Mouse (Mus musculus) midbrain, embryonic 13.5 days (tissue): Measurements from ENCODE around the gene Actr2. TPM values are rescaled to one million over a fixed set of nuclear protein-coding genes. Genes with fewer than 3 reads are reported as not detected.

Experiments
- ATAC-seq: fragments of 200-750 bp; cut with Nextera tagmentation; 2 replicates; pipeline ENCODE4 v1.8.0; 2017; ENCODE audit warnings: mild to moderate bottlenecking, moderate TSS enrichment, moderate library complexity
- H3K27ac ChIP-seq: fragments of 300-500 bp; sonication (generic); 2 replicates; pipeline ENCODE4 v1.5.1; 2015; ENCODE audit warnings: inconsistent platforms, mild to moderate bottlenecking, moderate library complexity
- H3K27me3 ChIP-seq: fragments of 300-500 bp; sonication (generic); 2 replicates; pipeline ENCODE4 v1.6.1; 2015; ENCODE audit warnings: mild to moderate bottlenecking, inconsistent platforms
- H3K36me3 ChIP-seq: fragments of 300-500 bp; sonication (generic); 2 replicates; pipeline ENCODE4 v1.6.1; 2015; ENCODE audit warnings: mild to moderate bottlenecking, inconsistent platforms
- H3K4me1 ChIP-seq: fragments of 300-500 bp; sonication (generic); replicated peaks from 2 replicates; pipeline ENCODE4 v1.6.1; 2015; ENCODE audit warnings: inconsistent platforms
- H3K4me2 ChIP-seq: fragments of 300-500 bp; sonication (generic); replicated peaks from 2 replicates; pipeline ENCODE4 v1.6.1; 2015; ENCODE audit warnings: moderate library complexity, mild to moderate bottlenecking, inconsistent platforms
- H3K4me3 ChIP-seq: fragments of 300-500 bp; sonication (generic); replicated peaks from 2 replicates; pipeline ENCODE4 v1.5.1; 2015; ENCODE audit warnings: mild to moderate bottlenecking, inconsistent platforms
- H3K9ac ChIP-seq: fragments of 300-500 bp; sonication (generic); replicated peaks from 2 replicates; pipeline ENCODE4 v1.6.1; 2015; ENCODE audit warnings: mild to moderate bottlenecking, inconsistent platforms
- H3K9me3 ChIP-seq: fragments of 300-500 bp; sonication (generic); 2 replicates; pipeline ENCODE4 v1.6.1; 2016; ENCODE audit warnings: mild to moderate bottlenecking, inconsistent platforms
- WGBS: fragments of 180-500 bp; shearing (Covaris S2); methylation state at CpG from one replicate; pipeline ENCODE4 v1.1.7; 2015; 5-methylcytosine and 5-hydroxymethylcytosine counted together
- polyA plus RNA-seq: library from polyadenylated mRNA; unstranded; fragments of >200 nt; fragmentation: Nextera tagmentation; extraction: Ambion mirVana; gene quantifications from 2 replicates; pipeline ENCODE4 v1.2.1, GENCODE M21; 2015

The Actr2 gene
- polyA plus RNA-seq, 1 experiment from 2014 or later: 167 TPM

DNA sequence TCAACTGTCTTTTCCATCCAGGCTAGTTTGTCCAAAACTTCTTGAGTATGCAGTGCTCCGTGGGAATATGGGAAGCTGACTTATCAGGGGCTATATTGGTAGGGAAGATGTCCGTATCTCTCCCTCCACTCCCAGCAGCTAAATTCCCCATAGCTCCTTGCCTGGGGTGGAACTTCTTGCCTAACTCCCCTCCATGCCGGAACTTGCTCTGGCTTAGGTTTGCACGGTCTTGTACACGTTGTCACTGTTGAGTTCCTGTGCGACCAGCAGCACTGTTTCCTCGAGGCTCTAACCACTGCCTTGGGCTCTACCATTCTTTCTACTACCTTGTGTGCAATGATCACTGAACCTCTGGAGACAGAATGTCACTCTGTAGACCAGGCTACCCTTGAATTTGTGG is 4.6 kb downstream of the Actr2 start:
- no peak for ATAC-seq
- 97% methylated on average over 7 of the region's 7 CpGs for WGBS
- no peak overlapping the region for H3K4me3 ChIP-seq
- no peak overlapping the region for H3K27ac ChIP-seq
- no peak overlapping the region for H3K4me2 ChIP-seq
- H3K4me1 ChIP-seq: peaks cover 15% of the 10 kb centered on the region
- no peak overlapping the region for H3K9ac ChIP-seq
- H3K36me3 ChIP-seq: peaks cover 9% of the 10 kb centered on the region; the same call in 1 of the 2 replicates
- H3K9me3 ChIP-seq: no peaks in the 10 kb centered on the region
- H3K27me3 ChIP-seq: no peaks in the 10 kb centered on the region

- H3K9ac ChIP-seq: no peak overlapping the region
- H3K27ac ChIP-seq: no peak overlapping the region
Observed at GRCm38 (mm10) chr11:20107683-20108082, 5.0 kb downstream of the Actr2 start.

DNA sequence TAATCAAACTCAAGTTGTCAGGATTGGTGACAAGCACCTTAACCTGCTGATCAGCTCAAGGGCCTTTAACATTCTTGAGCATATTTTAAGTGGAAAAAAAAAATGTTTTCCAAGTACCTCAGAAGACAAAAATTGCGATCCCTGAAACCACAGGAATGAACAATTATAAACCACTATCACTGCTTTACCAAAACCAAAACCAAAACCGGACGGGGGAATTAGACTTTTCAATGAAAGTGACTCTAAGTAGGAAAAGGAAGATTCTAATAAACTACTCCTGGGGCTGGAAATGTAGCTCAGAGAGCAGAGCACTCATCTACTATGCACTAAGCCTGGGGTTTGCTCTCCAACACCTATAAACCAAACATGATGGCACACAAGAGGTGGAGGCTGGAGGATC is 5.8 kb downstream of the Actr2 start:
- ATAC-seq: no peak
- Histone ChIP-seq H3K4me1 (peaks cover 15% of the 10 kb centered on the region), H3K9me3 (no peaks in the 10 kb centered on the region), H3K4me2 (no peak overlapping the region), H3K27ac (no peak overlapping the region), H3K27me3 (no peaks in the 10 kb centered on the region), H3K9ac (no peak overlapping the region), H3K36me3 (peaks cover 9% of the 10 kb centered on the region; the same call in 1 of the 2 replicates), H3K4me3 (no peak overlapping the region)
- 95% methylated on average over 3 of the region's 3 CpGs for WGBS

More at GRCm38 (mm10) chr11:20107683-20108082, 5.0 kb downstream of the Actr2 start:
- H3K36me3 ChIP-seq: peaks cover 9% of the 10 kb centered on the region; the same call in 1 of the 2 replicates
- WGBS: 93% methylated on average over 4 of the region's 4 CpGs
- no peak overlapping the region for H3K4me2 ChIP-seq
- no peak overlapping the region for H3K4me3 ChIP-seq
- H3K4me1 ChIP-seq: peaks cover 15% of the 10 kb centered on the region
- H3K9me3 ChIP-seq: no peaks in the 10 kb centered on the region
- ATAC-seq: no peak
- H3K27me3 ChIP-seq: no peaks in the 10 kb centered on the region

- H3K4me2 ChIP-seq: no peak overlapping the region
- H3K9ac ChIP-seq: no peak overlapping the region
- peaks cover 12% of the 10 kb centered on the region; the same call in 1 of the 2 replicates for H3K36me3 ChIP-seq
- no peaks in the 10 kb centered on the region for H3K4me1 ChIP-seq
- whole genome bisulfite sequencing: 94% methylated on average over 2 of the region's 2 CpGs
- H3K27me3 ChIP-seq: no peaks in the 10 kb centered on the region
- H3K27ac ChIP-seq: no peak overlapping the region
- no peaks in the 10 kb centered on the region for H3K9me3 ChIP-seq
- H3K4me3 ChIP-seq: no peak overlapping the region
- no peak for ATAC-seq
Observed at GRCm38 (mm10) chr11:20103949-20104348, 8.8 kb downstream of the Actr2 start.

DNA sequence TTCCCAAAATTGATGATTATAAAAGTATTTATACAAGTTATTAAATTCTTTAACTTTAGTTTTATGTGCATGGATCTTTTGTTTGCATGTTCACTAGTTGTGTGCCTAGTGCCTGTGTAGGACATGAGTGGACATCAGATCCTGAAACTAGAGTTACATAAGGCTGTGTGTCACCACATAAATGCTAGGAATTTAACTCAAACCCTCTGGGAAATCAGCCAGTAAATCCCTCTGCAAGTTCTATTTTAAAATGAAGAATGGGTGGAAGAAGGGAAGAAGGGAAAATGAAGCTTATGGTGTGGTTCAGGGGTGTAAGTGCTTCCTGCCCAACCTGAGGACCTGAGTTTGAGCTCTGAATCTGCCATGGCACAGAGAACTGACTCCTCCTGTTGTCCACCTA is 26.4 kb downstream of the Actr2 start:
- no peak overlapping the region for H3K9ac ChIP-seq
- no peaks in the 10 kb centered on the region for H3K4me1 ChIP-seq
- no peak for ATAC-seq
- H3K36me3 ChIP-seq: peaks cover 61% of the 10 kb centered on the region
- no peak overlapping the region for H3K4me3 ChIP-seq
- H3K4me2 ChIP-seq: no peak overlapping the region
- no peaks in the 10 kb centered on the region for H3K27me3 ChIP-seq
- H3K27ac ChIP-seq: no peak overlapping the region
- no peaks in the 10 kb centered on the region for H3K9me3 ChIP-seq

GRCm38 (mm10) chr11:20085635-20086034 is 27.1 kb downstream of the Actr2 start:
- no peak overlapping the region for H3K9ac ChIP-seq
- no peak for ATAC-seq
- WGBS: 96% methylated on average over 2 of the region's 2 CpGs
- no peak overlapping the region for H3K27ac ChIP-seq
- no peak overlapping the region for H3K4me2 ChIP-seq
- H3K4me1 ChIP-seq: no peaks in the 10 kb centered on the region
- H3K27me3 ChIP-seq: no peaks in the 10 kb centered on the region
- no peaks in the 10 kb centered on the region for H3K9me3 ChIP-seq
- H3K4me3 ChIP-seq: no peak overlapping the region
- H3K36me3 ChIP-seq: peaks cover 62% of the 10 kb centered on the region

DNA sequence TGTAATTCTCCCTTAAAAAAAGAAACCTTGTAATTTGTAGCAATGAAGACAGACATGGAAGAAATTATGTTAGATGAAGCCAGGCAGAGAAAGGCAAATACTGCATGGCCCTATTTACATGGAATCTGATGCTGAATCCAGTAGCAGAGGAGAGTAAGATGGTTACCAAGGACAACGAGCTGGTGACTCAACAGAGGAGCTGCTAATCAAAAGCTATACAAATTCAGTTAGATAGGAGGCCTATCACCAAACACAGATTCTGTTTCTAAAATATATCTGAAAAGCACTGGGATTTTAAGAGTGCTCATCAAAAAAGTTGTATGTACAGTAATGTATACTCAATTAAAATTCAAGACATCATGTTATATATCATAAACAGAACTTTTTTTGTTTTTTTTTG is 37.3 kb downstream of the Actr2 start:
- Histone ChIP-seq H3K27ac (no peak overlapping the region), H3K4me2 (no peak overlapping the region), H3K36me3 (peaks cover 69% of the 10 kb centered on the region), H3K27me3 (no peaks in the 10 kb centered on the region), H3K9me3 (no peaks in the 10 kb centered on the region), H3K4me3 (no peak overlapping the region), H3K9ac (no peak overlapping the region), H3K4me1 (no peaks in the 10 kb centered on the region)
- ATAC-seq: no peak
- 85% methylated on average over 1 of the region's 1 CpGs for WGBS

DNA sequence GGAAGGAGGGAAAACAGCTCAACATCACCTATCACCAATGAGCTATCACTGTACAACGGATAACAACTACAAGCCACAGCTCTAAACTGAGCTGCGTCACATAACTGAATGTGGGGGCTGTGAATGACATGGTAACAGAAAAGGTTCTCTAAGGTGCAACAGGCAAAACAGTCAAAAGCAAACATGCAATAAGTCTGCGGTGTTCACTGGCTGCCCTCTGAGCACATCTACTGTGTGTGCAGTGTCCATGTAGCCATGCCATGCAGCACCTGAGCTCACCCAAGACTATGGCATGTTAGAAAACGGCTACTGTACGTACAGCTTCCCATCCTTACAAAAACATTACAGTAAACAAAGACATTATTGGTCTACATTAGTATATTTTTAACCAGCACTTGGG is 39.9 kb downstream of the Actr2 start:
- Histone ChIP-seq H3K4me1 (no peaks in the 10 kb centered on the region), H3K4me3 (no peak overlapping the region), H3K9ac (no peak overlapping the region), H3K4me2 (no peak overlapping the region), H3K9me3 (no peaks in the 10 kb centered on the region), H3K27ac (no peak overlapping the region), H3K27me3 (no peaks in the 10 kb centered on the region), H3K36me3 (peaks cover 65% of the 10 kb centered on the region)
- no peak for ATAC-seq
- 97% methylated on average over 5 of the region's 5 CpGs for WGBS

DNA sequence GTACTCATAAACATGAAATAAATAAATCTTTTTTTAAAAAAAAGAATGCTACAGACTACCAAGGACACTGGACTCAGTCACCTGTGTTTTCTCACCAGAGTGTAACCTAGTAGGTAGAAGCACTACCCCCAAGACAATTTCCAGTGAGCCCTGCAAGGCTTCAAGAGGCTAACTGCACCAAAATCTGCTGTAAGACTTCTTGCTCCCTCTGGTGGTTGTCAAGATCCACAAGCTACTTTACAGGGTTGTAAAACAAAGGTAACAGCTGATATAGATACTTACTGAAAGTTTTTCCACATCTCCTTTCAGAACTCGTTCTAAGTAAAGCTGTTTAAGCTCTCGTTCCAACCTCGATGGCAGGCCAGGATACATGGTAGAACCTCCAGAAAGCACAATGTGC is 40.5 kb downstream of the Actr2 start:
- Histone ChIP-seq H3K4me2 (no peak overlapping the region), H3K27me3 (no peaks in the 10 kb centered on the region), H3K27ac (no peak overlapping the region), H3K9me3 (no peaks in the 10 kb centered on the region), H3K9ac (no peak overlapping the region), H3K4me3 (no peak overlapping the region), H3K4me1 (no peaks in the 10 kb centered on the region), H3K36me3 (peaks cover 61% of the 10 kb centered on the region)
- 89% methylated on average over 3 of the region's 3 CpGs for WGBS
- ATAC-seq: no peak

DNA sequence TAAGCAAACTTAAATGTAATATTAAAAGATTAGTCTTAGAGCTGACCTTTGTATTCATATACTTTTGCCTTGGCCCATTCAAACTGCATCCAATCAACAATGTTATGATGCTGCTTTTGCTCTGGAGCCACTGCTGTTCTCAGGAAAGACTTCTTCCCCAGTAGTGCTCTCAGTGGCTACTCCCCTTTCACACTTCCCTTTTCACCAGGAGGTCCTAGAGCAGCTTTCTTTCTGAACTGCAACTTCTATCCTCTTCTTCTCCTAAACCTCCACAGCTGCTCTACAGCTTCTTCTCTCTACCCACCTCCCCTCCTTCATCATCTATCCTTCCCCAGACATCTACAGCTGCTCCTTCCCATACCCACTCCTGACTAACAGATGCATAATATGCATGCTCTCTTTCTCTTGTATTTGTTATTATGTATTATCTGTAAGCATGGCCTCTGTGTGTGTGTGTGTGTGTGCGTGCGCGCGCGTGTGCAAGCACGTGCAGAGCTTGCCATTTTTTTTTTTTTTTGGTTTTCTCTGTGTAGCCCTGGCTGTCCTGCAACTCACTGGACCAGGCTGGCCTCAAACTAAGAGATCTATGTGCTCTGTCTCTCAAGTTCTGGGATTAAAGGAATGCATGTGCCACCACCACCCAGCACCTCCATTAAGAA is 44.2 kb downstream of the Actr2 start:
- no peak for ATAC-seq
- H3K36me3 ChIP-seq: peaks cover 56% of the 10 kb centered on the region
- H3K4me1 ChIP-seq: peaks cover 3% of the 10 kb centered on the region; the same call in 1 of the 2 replicates
- H3K4me2 ChIP-seq: no peak overlapping the region
- no peak overlapping the region for H3K9ac ChIP-seq
- no peak overlapping the region for H3K27ac ChIP-seq
- H3K27me3 ChIP-seq: no peaks in the 10 kb centered on the region
- no peaks in the 10 kb centered on the region for H3K9me3 ChIP-seq
- H3K4me3 ChIP-seq: no peak overlapping the region
- 97% methylated on average over 6 of the region's 6 CpGs for WGBS

DNA sequence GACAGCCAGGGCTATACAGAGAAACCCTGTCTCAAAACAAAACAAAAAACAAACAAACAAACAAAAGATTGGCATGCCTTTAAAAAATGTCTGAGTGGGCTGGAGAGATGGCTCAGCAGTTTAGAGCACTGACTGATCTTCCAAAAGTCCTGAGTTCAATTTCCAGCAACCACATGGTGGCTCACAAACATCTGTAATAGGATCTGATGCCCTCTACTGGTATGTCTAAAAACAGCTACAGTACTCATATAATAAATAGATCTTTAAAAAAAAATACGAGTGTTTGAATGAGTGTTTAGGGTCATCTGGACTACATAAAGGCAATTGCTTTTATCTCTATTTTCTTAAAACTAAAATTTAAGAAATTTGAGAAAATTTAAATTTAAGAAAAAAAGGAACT is 45.2 kb downstream of the Actr2 start:
- Histone ChIP-seq H3K4me3 (no peak overlapping the region), H3K4me2 (no peak overlapping the region), H3K9ac (no peak overlapping the region), H3K36me3 (peaks cover 50% of the 10 kb centered on the region), H3K4me1 (peaks cover 3% of the 10 kb centered on the region; the same call in 1 of the 2 replicates), H3K9me3 (no peaks in the 10 kb centered on the region), H3K27me3 (no peaks in the 10 kb centered on the region), H3K27ac (no peak overlapping the region)
- 80% methylated on average over 1 of the region's 1 CpGs for WGBS
- no peak for ATAC-seq

- H3K9me3 ChIP-seq: no peaks in the 10 kb centered on the region
- ATAC-seq: no peak
- no peak overlapping the region for H3K27ac ChIP-seq
- peaks cover 3% of the 10 kb centered on the region; the same call in 1 of the 2 replicates for H3K4me1 ChIP-seq
- H3K4me2 ChIP-seq: no peak overlapping the region
- H3K9ac ChIP-seq: no peak overlapping the region
- H3K27me3 ChIP-seq: no peaks in the 10 kb centered on the region
- no peak overlapping the region for H3K4me3 ChIP-seq
- H3K36me3 ChIP-seq: peaks cover 45% of the 10 kb centered on the region
- WGBS: 97% methylated on average over 1 of the region's 1 CpGs
Observed at GRCm38 (mm10) chr11:20066106-20066505, 46.6 kb downstream of the Actr2 start.

DNA sequence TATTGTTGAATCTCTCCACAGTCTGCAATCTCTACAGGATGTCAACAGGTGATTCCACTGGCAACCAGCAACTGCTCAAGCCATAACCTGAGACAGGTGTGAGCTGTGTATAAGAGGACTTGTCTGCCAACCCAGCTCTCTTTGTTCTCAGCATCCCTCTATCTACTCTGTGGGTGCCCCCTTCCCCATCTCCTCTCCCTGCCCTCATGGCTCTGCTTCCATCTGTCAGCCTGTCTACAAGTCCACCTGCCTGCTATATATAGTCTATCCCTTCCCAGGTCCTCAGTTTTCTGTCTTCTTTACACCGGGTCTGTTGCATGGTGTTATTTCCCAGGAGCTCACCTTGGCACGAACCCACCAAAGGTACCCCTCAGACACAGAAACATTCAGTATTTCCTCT is 47.8 kb downstream of the Actr2 start:
- Histone ChIP-seq H3K36me3 (peaks cover 45% of the 10 kb centered on the region), H3K9ac (no peak overlapping the region), H3K27ac (no peak overlapping the region), H3K27me3 (no peaks in the 10 kb centered on the region), H3K4me3 (no peak overlapping the region), H3K4me2 (no peak overlapping the region), H3K4me1 (peaks cover 3% of the 10 kb centered on the region; the same call in 1 of the 2 replicates), H3K9me3 (no peaks in the 10 kb centered on the region)
- no peak for ATAC-seq
- WGBS: 93% methylated on average over 2 of the region's 2 CpGs
